Mouse (Mus musculus): ENCODE measurements around the gene Vasp.

Gene Vasp

GRCm38 (mm10) chr7:19303770-19304169 lies 32.2 kb upstream of the Vasp start:
- DNase-seq (ENCODE audit: low read depth, low spot score), result peak; percentile 47

GRCm38 (mm10) chr7:19303046-19303305 lies 31.4 kb upstream of the Vasp start:
- no peak for DNase-seq (ENCODE audit: low read depth, low spot score)

- DNase-seq (ENCODE audit: low read depth, low spot score), result no peak
These were observed 30.8 kb upstream of the Vasp start for GRCm38 (mm10) chr7:19302264-19303045.

GRCm38 (mm10) chr7:19301461-19302263 lies 30.0 kb upstream of the Vasp start:
- DNase-seq (ENCODE audit: low read depth, low spot score), result no peak

GRCm38 (mm10) chr7:19300501-19301421 lies 29.1 kb upstream of the Vasp start:
- DNase-seq (ENCODE audit: low read depth, low spot score), result peak; percentile 77

- DNase-seq (ENCODE audit: low read depth, low spot score), result peak; percentile 65
These were observed 27.6 kb upstream of the Vasp start for GRCm38 (mm10) chr7:19299194-19299593.

- no peak for DNase-seq (ENCODE audit: low read depth, low spot score)
These were observed 26.2 kb upstream of the Vasp start for GRCm38 (mm10) chr7:19297794-19298193.

- DNase-seq (ENCODE audit: low read depth, low spot score), result no peak
These were observed 25.4 kb upstream of the Vasp start for GRCm38 (mm10) chr7:19297034-19297433.

GRCm38 (mm10) chr7:19295503-19296185 lies 24.0 kb upstream of the Vasp start:
- DNase-seq (ENCODE audit: low read depth, low spot score), result peak; percentile 92

- DNase-seq (ENCODE audit: low read depth, low spot score), result no peak
These were observed 19.5 kb upstream of the Vasp start for GRCm38 (mm10) chr7:19290969-19291596.

- peak; percentile 72 for DNase-seq (ENCODE audit: low read depth, low spot score)
These were observed 13.1 kb upstream of the Vasp start for GRCm38 (mm10) chr7:19284763-19285162.

GRCm38 (mm10) chr7:19283406-19283804 lies 11.8 kb upstream of the Vasp start:
- no peak for DNase-seq (ENCODE audit: low read depth, low spot score)

- DNase-seq (ENCODE audit: low read depth, low spot score), result peak; percentile 56
These were observed 11.3 kb upstream of the Vasp start for GRCm38 (mm10) chr7:19282791-19283405.

GRCm38 (mm10) chr7:19282385-19282784 lies 10.8 kb upstream of the Vasp start, which contains the start of gene Rtn2:
Gene Rtn2 (plus strand): TSS chr7:19282624.
- peak; percentile 65 for DNase-seq (ENCODE audit: low read depth, low spot score)

- DNase-seq (ENCODE audit: low read depth, low spot score), result peak; percentile 51
These were observed 10.2 kb upstream of the Vasp start for GRCm38 (mm10) chr7:19281680-19282304.

- DNase-seq (ENCODE audit: low read depth, low spot score), result no peak
These were observed 8.0 kb upstream of the Vasp start, which contains the start of gene Ppm1n for GRCm38 (mm10) chr7:19279581-19280114. Gene Ppm1n (minus strand): TSS chr7:19280064.

- DNase-seq (ENCODE audit: low read depth, low spot score), result no peak
These were observed 7.4 kb upstream of the Vasp start for GRCm38 (mm10) chr7:19279052-19279451.

- no peak for DNase-seq (ENCODE audit: low read depth, low spot score)
These were observed 4.6 kb upstream of the Vasp start for GRCm38 (mm10) chr7:19276253-19276652.

GRCm38 (mm10) chr7:19272173-19272764 lies 652 bp upstream of the Vasp start:
- peak; percentile 48 for DNase-seq (ENCODE audit: low read depth, low spot score)

All from 3T3-L1 (cell line).